Mouse (Mus musculus) midbrain, postnatal 0 days (tissue): ENCODE measurements around the gene Olfr222. TPM values are rescaled to one million over a fixed set of nuclear protein-coding genes. Genes with fewer than 3 reads are reported as not detected.

Source experiments
- ATAC-seq: fragments of 200-750 bp; cut with Nextera tagmentation; 2 replicates; pipeline ENCODE4 v1.8.0; 2017; ENCODE audit warnings: moderate number of reproducible peaks, mild to moderate bottlenecking, moderate TSS enrichment, moderate library complexity; ENCODE audit not compliant: low FRiP score
- DNase-seq: peaks from one replicate; pipeline ENCODE4 v3.0.0-alpha.2; 2015; ENCODE audit warnings: low spot score
- H3K27ac ChIP-seq: fragments of 300-500 bp; sonication (generic); 2 replicates; pipeline ENCODE4 v1.5.1; 2014; ENCODE audit warnings: low read depth, mild to moderate bottlenecking, low read length, mixed read lengths
- H3K27me3 ChIP-seq: fragments of 300-500 bp; sonication (generic); 2 replicates; pipeline ENCODE4 v1.6.1; 2014; ENCODE audit warnings: low read length, control low read depth, mixed read lengths; ENCODE audit not compliant: insufficient read depth
- H3K36me3 ChIP-seq: fragments of 300-500 bp; sonication (generic); 2 replicates; pipeline ENCODE4 v1.6.1; 2014; ENCODE audit warnings: low read length, control low read depth, mixed read lengths; ENCODE audit not compliant: insufficient read depth
- H3K4me1 ChIP-seq: fragments of 300-500 bp; sonication (generic); 2 replicates; pipeline ENCODE4 v1.6.1; 2014; ENCODE audit warnings: mild to moderate bottlenecking, control low read depth, antibody characterized with exemption, low read length, mixed read lengths; ENCODE audit not compliant: insufficient read depth
- H3K4me2 ChIP-seq: fragments of 300-500 bp; sonication (generic); 2 replicates; pipeline ENCODE4 v1.6.1; 2014; ENCODE audit warnings: low read depth, mild to moderate bottlenecking, low read length, mixed read lengths; ENCODE audit not compliant: poor library complexity, severe bottlenecking
- H3K4me3 ChIP-seq: fragments of 300-500 bp; sonication (generic); 2 replicates; pipeline ENCODE4 v1.5.1; 2014; ENCODE audit warnings: low read depth, mild to moderate bottlenecking, low read length, moderate library complexity
- H3K9ac ChIP-seq: fragments of 300-500 bp; sonication (generic); replicated peaks from 2 replicates; pipeline ENCODE4 v1.6.1; 2014; ENCODE audit warnings: mild to moderate bottlenecking, low read length, moderate library complexity, mixed read lengths; ENCODE audit not compliant: poor library complexity, severe bottlenecking
- H3K9me3 ChIP-seq: fragments of 300-500 bp; sonication (generic); 2 replicates; pipeline ENCODE4 v1.6.1; 2016; ENCODE audit warnings: low read length, control low read depth
- CTCF ChIP-seq: IDR thresholded peaks from 2 replicates; pipeline ENCODE4 v1.5.1; 2016; ENCODE audit warnings: antibody characterized with exemption, mild to moderate bottlenecking
- WGBS: fragments of 180-500 bp; shearing (Covaris S2); extraction: QIAGEN DNeasy Blood & Tissue Kit; methylation state at CpG from one replicate; pipeline ENCODE4 v1.1.7; 2014; 5-methylcytosine and 5-hydroxymethylcytosine counted together
- polyA plus RNA-seq: library from polyadenylated mRNA; unstranded; fragments of >200 nt; fragmentation: Nextera tagmentation; extraction: Ambion mirVana; gene quantifications from 2 replicates; pipeline ENCODE4 v1.2.1, GENCODE M21; 2015
- total RNA-seq: library from RNA; depleted of rRNA; stranded (reverse); fragments of >200 nt; gene quantifications from 2 replicates; pipeline ENCODE4 v1.2.3, GENCODE M21; 2014; rRNA removed

The Olfr222 gene
- total and polyA plus RNA-seq, 2 experiments from 2014 or later, result not detected

- ATAC-seq (no peak), DNase-seq (no peak)
- no peaks in the 10 kb centered on the region for H3K9me3 ChIP-seq
- no peaks in the 10 kb centered on the region for H3K27me3 ChIP-seq
- no peak overlapping the region for H3K4me2 ChIP-seq
- no peak for TF ChIP-seq CTCF
- H3K27ac ChIP-seq, result no peak overlapping the region
- whole genome bisulfite sequencing, result 79% methylated on average over 5 of the region's 5 CpGs
- no peaks in the 10 kb centered on the region for H3K36me3 ChIP-seq
- H3K4me1 ChIP-seq, result no peaks in the 10 kb centered on the region
- no peak overlapping the region for H3K9ac ChIP-seq
- no peak overlapping the region for H3K4me3 ChIP-seq
These were observed 45.8 kb downstream of the Olfr222 start for GRCm38 (mm10) chr11:59530221-59530620.

GRCm38 (mm10) chr11:59526472-59527080 lies 49.5 kb downstream of the Olfr222 start, which contains the start of gene Zkscan17:
TSS of gene Zkscan17 (minus strand) at chr11:59526751.
- no peak within 1 kb of the TSS for H3K4me3 ChIP-seq
- no peaks in the 10 kb centered on the region for H3K36me3 ChIP-seq
- no peak within 1 kb of the TSS for H3K9ac ChIP-seq
- TF ChIP-seq CTCF, result peak; percentile 47
- no peak for DNase-seq
- no peak within 1 kb of the TSS for H3K27ac ChIP-seq
- no peak within 1 kb of the TSS for H3K4me2 ChIP-seq
- H3K9me3 ChIP-seq, result no peaks in the 10 kb centered on the region
- H3K4me1 ChIP-seq, result no peaks in the 10 kb centered on the region
- WGBS, result 53% methylated on average over 8 of the region's 8 CpGs
- ATAC-seq, result no peak
- H3K27me3 ChIP-seq, result no peaks in the 10 kb centered on the region

GRCm38 (mm10) chr11:59525237-59525636 lies 50.8 kb downstream of the Olfr222 start:
- Histone ChIP-seq H3K4me1 (no peaks in the 10 kb centered on the region), H3K36me3 (no peaks in the 10 kb centered on the region), H3K27ac (no peak overlapping the region), H3K9me3 (no peaks in the 10 kb centered on the region), H3K9ac (no peak overlapping the region), H3K27me3 (no peaks in the 10 kb centered on the region), H3K4me2 (no peak overlapping the region), H3K4me3 (no peak overlapping the region)
- 6% methylated on average over 10 of the region's 10 CpGs for WGBS
- ATAC-seq, result no peak
- peak; percentile 95 for TF ChIP-seq CTCF
- peak; percentile 96 for DNase-seq

- Histone ChIP-seq H3K27me3 (no peaks in the 10 kb centered on the region), H3K9me3 (no peaks in the 10 kb centered on the region), H3K4me3 (no peak overlapping the region), H3K27ac (no peak overlapping the region), H3K36me3 (no peaks in the 10 kb centered on the region), H3K4me2 (no peak overlapping the region), H3K4me1 (no peaks in the 10 kb centered on the region), H3K9ac (no peak overlapping the region)
- TF ChIP-seq CTCF, result peak; percentile 32; the same call in 1 of the 2 replicates
- WGBS, result 96% methylated on average over 2 of the region's 2 CpGs
- DNase-seq (no peak), ATAC-seq (no peak)
These were observed 51.9 kb downstream of the Olfr222 start for GRCm38 (mm10) chr11:59524150-59524549.

Other genes with a start within 250 kb of the Olfr222 start
- gene Prss38, start 200.6 kb downstream of the Olfr222 start, total RNA-seq, result not detected in 2 replicates
- gene Prss38, start 200.6 kb downstream of the Olfr222 start, polyA plus RNA-seq, result 0.22 TPM in 1 of 2 replicates, not detected in the other
- 38.0 and 39.8 TPM in 2 replicates for gene Jmjd4, start 126.2 kb downstream of the Olfr222 start, total RNA-seq
- 22.7 and 24.0 TPM in 2 replicates for gene Jmjd4, start 126.2 kb downstream of the Olfr222 start, polyA plus RNA-seq
- gene Snap47, start 125.0 kb downstream of the Olfr222 start, total RNA-seq, result 465 and 467 TPM in 2 replicates
- 588 and 631 TPM in 2 replicates for gene Snap47, start 125.0 kb downstream of the Olfr222 start, polyA plus RNA-seq
- gene Zfp867, start 103.8 kb downstream of the Olfr222 start, total RNA-seq, result 7.6 and 11.2 TPM in 2 replicates
- 6.4 and 8.0 TPM in 2 replicates for gene Zfp867, start 103.8 kb downstream of the Olfr222 start, polyA plus RNA-seq
- 20.2 and 30.4 TPM in 2 replicates for gene Zkscan17, start 49.5 kb downstream of the Olfr222 start, total RNA-seq
- 13.3 and 14.7 TPM in 2 replicates for gene Zkscan17, start 49.5 kb downstream of the Olfr222 start, polyA plus RNA-seq
- 0.27 TPM in 1 of 2 replicates, not detected in the other for gene Nlrp3, start 34.7 kb downstream of the Olfr222 start, total RNA-seq
- 0.07 and 0.11 TPM in 2 replicates for gene Nlrp3, start 34.7 kb downstream of the Olfr222 start, polyA plus RNA-seq
- not detected in 2 replicates for gene Olfr223, start 17.1 kb upstream of the Olfr222 start, total RNA-seq
- not detected in 2 replicates for gene Olfr223, start 17.1 kb upstream of the Olfr222 start, polyA plus RNA-seq
- 157 and 172 TPM in 2 replicates for gene Mprip, start 85.1 kb upstream of the Olfr222 start, total RNA-seq
- gene Mprip, start 85.1 kb upstream of the Olfr222 start, polyA plus RNA-seq, result 49.3 and 53.3 TPM in 2 replicates
- 18.3 and 19.0 TPM in 2 replicates for gene Pld6, start 211.4 kb upstream of the Olfr222 start, total RNA-seq
- gene Pld6, start 211.4 kb upstream of the Olfr222 start, polyA plus RNA-seq, result 26.2 and 32.2 TPM in 2 replicates
- 41.5 and 44.0 TPM in 2 replicates for gene Flcn, start 233.8 kb upstream of the Olfr222 start, total RNA-seq
- 31.0 and 34.7 TPM in 2 replicates for gene Flcn, start 233.8 kb upstream of the Olfr222 start, polyA plus RNA-seq